Mouse (Mus musculus) left cerebral cortex, adult 2 months (tissue): Measurements from ENCODE around the gene Slc16a11. TPM values are rescaled to one million over a fixed set of nuclear protein-coding genes. Genes with fewer than 3 reads are reported as not detected.

Experiments
- DNase-seq, 2 experiments: peaks; one replicate each; pipeline ENCODE4 v3.0.0; 2021 to 2022; ENCODE audit warnings: low spot score in 2 of 2, mixed read lengths in 1 of 2; ENCODE audit errors: extremely low spot score in 1 of 2
- H3K27ac ChIP-seq: fragments of 200-600 bp; 2 replicates; pipeline ENCODE4 v1.8.1; 2022
- H3K4me3 ChIP-seq: fragments of 200-600 bp; 2 replicates; pipeline ENCODE4 v1.8.1; 2022
- CTCF ChIP-seq: fragments of 200-600 bp; IDR thresholded peaks from 2 replicates; pipeline ENCODE4 v1.8.1; 2022; ENCODE audit warnings: antibody characterized with exemption, mild to moderate bottlenecking, moderate library complexity
- intact Hi-C: fragments of 180-260 bp; cut with DNase I; formaldehyde crosslinking; loops from one replicate; pipeline ENCODE4 v1.15.1; 2025
- total RNA-seq, 2 experiments: library from RNA; stranded (reverse); gene quantifications; 2 replicates each; pipeline ENCODE4 v1.2.3; 2021

The Slc16a11 gene
- total RNA-seq, 2 experiments from 2014 or later, result 35.7 to 36.9 TPM

DNA sequence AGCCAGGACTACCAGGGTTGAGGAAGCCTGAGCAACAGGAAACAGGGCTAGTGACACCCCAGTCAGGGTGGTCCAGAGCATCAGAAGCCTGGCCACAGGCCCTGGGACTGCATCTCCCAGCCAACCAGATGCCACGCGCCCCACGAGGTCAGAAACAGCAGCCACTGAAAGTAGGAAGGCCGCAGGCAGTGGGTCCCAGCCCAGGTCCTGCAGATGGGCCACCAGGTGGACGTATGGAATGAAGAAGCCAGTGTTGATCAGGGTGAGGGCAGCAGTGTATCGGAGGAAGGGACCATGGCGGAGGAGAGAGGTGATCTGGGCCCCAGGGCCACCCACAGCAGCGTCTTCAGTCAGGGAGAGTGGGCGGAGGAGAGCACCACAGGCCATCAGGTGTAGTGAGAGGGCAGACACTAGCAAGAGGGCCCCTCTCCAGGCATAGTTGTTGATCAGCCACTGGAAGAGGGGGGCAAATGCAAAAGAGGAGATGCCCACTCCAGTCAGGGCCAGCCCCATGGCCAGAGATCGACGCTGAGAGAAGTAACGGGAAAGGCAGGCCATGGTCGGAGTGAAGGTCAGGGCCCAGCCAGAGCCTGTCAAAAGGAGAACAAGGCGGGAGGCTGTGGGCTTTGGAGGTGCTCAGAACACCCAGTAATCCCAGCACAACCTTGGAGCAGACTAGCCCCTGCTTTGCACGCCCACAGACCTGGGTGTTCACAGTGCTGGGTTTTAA, 6.4 kb downstream of the Slc16a11 start:
- TF ChIP-seq CTCF, result no peak
- intact Hi-C loops, result no loop called here
- DNase-seq, result no peak
- peak overlapping the region; percentile 76 for H3K4me3 ChIP-seq
- no peak overlapping the region for H3K27ac ChIP-seq

DNA sequence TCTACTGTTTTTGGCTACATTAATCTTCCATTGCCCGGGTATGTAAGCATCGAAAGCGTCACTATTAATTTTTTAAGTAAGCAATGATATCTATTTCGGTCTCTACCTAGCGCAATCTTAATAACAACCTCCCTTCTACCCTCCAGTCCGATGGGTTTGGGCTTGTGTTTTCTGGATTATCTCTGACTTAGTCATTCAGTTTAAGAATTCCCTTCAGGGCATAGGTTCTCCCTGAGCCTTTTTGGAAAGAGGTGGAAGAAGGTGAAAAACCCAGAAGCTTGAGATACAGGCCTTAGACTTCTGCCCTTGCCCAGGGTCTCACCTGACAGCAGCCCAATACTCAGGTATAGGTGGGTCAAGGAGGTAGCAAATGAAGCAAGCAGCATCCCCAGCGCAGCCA, 7.3 kb downstream of the Slc16a11 start:
- intact Hi-C loops, result no loop called here
- Histone ChIP-seq H3K27ac (peak overlapping the region; percentile 93), H3K4me3 (peak overlapping the region; percentile 76)
- no peak for TF ChIP-seq CTCF
- no peak for DNase-seq

DNA sequence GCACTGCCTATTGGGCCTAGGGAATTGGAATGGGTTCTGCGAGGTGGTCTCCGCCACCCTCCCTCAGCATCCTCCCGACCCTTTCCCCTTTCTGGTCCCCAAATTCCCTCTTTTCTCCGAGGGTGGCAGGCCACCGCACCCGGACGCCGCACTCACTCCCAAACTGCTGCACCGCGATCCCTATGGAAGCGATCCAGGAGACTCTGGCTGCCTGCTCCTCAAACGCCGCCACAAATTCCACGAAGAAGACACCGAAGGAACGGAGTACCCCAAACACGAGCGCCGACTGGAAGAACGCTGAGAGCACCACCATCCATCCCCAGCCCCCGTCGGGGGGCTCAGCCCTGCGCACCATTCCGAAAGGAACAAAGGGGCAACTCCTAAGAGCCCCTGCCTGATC, 7.8 kb downstream of the Slc16a11 start:
- TF ChIP-seq CTCF, result no peak
- H3K4me3 ChIP-seq, result peak overlapping the region; percentile 76
- intact Hi-C loops, result no loop called here
- DNase-seq, result no peak
- H3K27ac ChIP-seq, result peak overlapping the region; percentile 93

DNA sequence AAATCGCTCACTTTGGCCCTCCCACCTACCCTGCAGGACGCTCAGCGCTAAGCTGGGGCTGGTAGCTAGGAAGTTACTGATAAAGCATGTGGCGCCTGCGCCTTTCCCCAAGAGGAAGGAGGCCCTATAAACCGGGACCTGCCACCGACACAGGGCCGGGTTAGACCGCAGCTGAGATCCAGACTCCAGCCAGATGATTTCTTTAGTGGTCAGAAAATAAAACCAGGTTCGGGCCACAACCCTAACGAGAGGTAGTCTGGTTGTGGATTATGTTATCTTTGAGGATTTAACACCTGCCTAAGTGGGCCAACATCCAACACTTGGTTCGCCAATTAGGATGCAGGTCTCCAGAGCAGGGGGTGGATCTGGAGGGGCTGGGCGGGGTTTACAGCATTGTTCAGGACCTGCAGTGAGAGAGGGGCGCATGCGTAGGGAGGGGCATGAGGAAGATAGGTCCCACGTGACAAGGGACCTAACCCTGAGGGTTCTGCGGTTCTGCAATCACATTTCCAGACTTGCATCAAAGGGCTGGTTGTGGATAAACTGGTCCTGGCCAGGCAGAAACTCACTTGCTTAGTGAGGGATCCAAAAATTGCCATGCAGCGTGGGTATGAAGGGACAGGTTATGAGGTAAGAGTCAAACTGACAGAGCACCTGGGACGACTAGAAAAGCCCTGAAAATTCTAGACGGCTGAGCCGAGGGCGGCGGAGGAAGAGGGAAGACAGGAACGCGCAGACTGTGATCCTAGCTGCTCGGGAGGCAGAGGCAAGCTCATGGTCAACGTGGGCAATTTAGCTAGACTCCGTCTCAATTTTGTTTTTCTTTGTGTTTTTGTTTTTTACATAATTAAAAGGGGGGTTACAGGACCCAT, 8.4 kb downstream of the Slc16a11 start, which contains the start of gene Slc16a13:
Gene Slc16a13 (minus strand): TSS at position 334 of the 872 bp plus-strand sequence.
- intact Hi-C loops, result no loop called here
- DNase-seq, result peak; percentile 90 to 92
- peak within 1 kb of the TSS; percentile 93 for H3K27ac ChIP-seq
- no peak for TF ChIP-seq CTCF
- peak within 1 kb of the TSS; percentile 76 for H3K4me3 ChIP-seq

DNA sequence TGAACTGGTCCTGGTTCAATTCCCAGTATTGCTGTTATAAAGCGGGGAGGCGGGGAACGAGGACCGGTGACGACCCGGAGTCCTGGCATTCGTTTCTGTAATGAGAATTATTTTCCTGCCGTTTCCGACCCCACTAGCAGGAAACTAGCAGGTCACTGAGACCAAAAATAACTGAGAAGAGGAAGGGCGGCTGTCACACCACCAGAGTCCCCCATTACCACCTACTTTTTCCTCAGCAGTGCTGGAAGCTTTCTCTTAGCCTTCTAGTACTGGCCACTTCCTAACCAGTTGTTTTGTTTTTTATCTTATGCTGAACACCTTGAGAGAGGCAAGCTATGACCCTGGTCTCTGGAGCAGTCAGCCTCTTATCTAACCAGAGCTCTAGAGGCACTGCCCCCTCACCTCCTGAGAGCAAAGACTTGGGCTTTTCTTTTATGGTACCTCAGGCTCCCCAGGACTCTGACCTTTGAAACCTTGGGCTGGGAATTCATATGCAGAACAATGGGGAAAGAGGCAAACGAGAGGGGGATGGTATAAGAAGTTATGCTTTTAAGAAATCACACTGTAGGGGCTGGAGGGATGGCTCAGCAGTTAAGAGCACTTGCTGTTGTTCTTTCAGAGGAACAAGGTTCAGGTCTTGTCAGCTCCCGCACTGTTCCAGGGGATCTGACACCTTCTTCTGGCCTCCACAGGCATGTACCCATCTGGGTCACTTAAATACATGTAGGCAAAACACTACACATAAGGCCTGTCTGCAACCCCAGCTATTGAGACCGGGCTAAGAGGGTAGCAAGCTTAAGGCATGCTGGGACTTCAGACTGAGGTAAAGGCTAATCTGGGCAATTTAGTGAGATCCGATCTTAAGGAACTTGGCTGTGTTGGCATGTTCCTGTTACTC, 9.3 kb downstream of the Slc16a11 start:
- Histone ChIP-seq H3K4me3 (peak overlapping the region; percentile 76), H3K27ac (peak overlapping the region; percentile 93)
- intact Hi-C loops, result no loop called here
- no peak; the same call in 1 of the 2 replicates for TF ChIP-seq CTCF
- no peak for DNase-seq

DNA sequence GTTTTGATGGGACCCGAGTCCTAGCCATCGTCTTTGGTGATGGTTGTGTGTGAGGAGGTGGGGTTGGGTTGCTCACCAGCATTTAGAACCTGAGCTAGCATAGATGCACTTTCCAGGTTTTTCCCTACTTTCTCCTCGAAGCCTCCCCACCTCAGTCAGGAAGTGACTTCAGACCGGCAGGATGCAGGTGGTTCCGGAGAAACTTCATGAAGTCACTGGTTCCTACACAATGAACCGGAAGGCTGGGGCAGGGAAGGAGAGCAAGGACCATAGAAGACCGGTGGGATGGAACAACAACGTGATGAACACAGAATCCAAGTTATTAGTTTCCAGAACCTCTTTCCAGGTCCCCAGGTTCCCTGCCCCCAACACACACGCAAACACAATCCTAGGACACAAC, 11.2 kb downstream of the Slc16a11 start:
- DNase-seq, result no peak
- TF ChIP-seq CTCF, result no peak
- intact Hi-C loops, result no loop called here
- Histone ChIP-seq H3K27ac (peak overlapping the region; percentile 28; the same call in 1 of the 2 replicates), H3K4me3 (no peak overlapping the region)

DNA sequence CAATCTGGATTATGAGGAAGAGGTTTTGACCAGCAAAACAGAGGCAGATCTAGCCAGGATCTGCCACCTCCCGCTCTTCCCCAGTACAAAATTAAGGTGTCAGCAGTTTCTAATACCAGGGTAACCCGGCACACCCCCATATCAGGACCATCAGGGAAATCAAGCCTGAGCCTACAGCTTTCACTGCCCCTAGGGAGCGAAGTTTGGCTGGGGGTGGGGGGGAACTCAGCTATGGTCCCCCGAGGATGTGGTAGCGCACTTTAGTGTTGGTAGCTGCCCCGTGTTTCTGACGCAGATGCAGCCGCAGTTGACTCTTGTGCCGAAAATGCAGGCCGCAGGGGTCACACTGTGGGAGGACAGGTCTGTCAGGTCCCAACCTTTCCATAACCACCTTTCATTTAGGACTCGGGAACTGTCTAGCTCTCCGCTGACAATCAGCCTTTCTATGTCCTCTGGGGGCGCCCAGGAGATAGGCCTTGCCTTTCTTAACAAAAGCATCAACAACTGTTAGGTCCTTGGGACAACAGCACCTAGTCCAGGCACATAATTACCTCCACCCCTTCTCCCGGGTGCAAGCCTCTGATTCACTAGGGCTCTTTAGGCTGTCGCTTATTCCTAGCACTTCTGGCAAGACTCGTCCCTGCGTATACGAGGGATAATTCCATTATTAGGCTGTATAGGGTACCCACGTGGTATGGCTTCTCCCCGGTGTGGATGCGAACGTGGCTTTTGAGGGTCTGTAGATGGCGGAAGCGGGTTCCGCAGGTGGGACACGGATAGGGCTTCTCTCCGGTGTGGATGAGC, 13.4 kb downstream of the Slc16a11 start:
- TF ChIP-seq CTCF, result no peak; the same call in none of the 2 replicates
- no peak for DNase-seq
- H3K4me3 ChIP-seq, result peak overlapping the region; percentile 35

DNA sequence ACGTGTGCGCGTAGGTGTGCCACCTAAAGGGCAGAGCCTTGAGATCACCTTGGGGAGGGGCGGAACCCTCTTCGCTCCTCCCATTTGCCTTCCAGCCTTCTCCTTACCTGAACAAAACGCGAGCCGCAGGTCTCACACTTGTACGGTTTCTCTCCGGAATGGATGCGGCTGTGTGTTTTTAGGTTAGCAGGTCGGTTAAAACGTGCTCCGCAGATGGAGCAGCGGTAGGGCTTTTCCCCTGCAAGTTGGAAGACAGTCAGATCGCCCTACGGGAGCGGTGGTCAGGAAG, 14.0 kb downstream of the Slc16a11 start:
- H3K4me3 ChIP-seq, result peak overlapping the region; percentile 35
- DNase-seq, result no peak
- H3K27ac ChIP-seq, result peak overlapping the region; percentile 13; the same call in 1 of the 2 replicates

More for the DNA sequence above, 13.4 kb downstream of the Slc16a11 start:
- peak overlapping the region; percentile 13; the same call in 1 of the 2 replicates for H3K27ac ChIP-seq
- intact Hi-C loops, result no loop called here

DNA sequence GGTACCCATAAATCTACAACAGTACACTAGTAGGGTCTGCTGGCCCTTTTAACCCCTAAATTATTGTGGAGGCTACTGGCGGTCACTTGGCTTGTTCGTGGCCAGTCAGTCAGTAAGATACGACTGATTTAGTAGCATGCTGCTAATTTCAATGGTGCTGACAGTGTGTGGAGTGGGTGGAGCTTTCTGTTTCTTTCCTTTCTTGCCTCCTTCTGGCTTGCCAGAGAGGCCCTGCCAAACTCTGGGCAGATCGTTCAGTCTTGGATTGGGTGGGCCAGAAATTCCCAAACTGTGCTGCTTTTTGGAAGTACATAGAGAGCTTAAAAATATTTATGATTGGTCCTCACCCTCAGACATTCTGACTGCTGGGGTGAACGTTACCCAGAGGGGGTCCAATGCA, 14.6 kb downstream of the Slc16a11 start:
- H3K27ac ChIP-seq, result peak overlapping the region; percentile 21; the same call in 1 of the 2 replicates
- peak overlapping the region; percentile 35; the same call in 1 of the 2 replicates for H3K4me3 ChIP-seq
- no peak for DNase-seq

More for the DNA sequence above, 14.0 kb downstream of the Slc16a11 start:
- no peak for TF ChIP-seq CTCF
- intact Hi-C loops, result no loop called here

DNA sequence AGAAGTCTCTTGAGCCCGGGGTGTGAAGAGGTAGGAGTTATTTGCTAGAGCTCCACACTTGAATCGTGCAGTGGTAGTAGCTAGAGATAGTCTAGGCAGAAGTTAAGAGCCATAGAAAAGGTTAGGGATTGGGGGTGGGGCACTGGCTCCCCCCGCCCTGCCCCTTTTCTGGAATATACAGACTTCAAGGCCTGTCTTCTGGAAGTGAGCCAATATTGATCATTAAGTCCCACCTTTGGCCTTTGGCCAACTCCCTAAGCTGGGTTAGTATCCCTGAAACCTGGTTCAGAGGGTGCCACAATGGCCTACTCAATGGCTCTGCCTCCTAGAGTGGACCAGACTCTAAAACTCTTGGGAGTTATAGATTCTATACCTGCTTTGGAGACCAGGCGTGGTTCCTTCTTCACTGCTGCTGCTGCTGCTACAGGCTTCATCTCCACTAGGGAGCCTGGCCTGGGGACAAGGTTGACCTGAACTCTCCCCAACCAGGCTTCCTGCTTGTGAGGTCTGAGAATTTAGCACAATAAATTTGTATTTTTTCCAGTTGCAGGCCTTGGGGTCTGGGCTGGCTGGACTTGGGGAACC, 15.2 kb downstream of the Slc16a11 start:
- no peak for TF ChIP-seq CTCF
- H3K27ac ChIP-seq, result peak overlapping the region; percentile 10; the same call in 1 of the 2 replicates
- intact Hi-C loops, result no loop called here
- no peak overlapping the region for H3K4me3 ChIP-seq
- no peak for DNase-seq

More for the DNA sequence above, 14.6 kb downstream of the Slc16a11 start:
- intact Hi-C loops, result no loop called here
- TF ChIP-seq CTCF, result no peak
